Mouse (Mus musculus) adrenal gland, postnatal 36 days (tissue): Measurements from ENCODE around the gene Lbhd1. TPM values are rescaled to one million over a fixed set of nuclear protein-coding genes. Genes with fewer than 3 reads are reported as not detected.
"Not testable (repeated sequence)": the region's sequence is repeated elsewhere in the genome, so short reads cannot be mapped to it uniquely, and the experiment has no call there.

Experiments used
- DNase-seq, 2 experiments: peaks; one replicate each; pipeline ENCODE4 v3.0.0; 2021; ENCODE audit warnings: mixed read lengths in 1 of 2
- total RNA-seq, 2 experiments: library from RNA; stranded (reverse); gene quantifications; 2 replicates each; pipeline ENCODE4 v1.2.3; 2021

The Lbhd1 gene
- total RNA-seq, 2 experiments from 2014 or later, result 5.3 to 17.6 TPM

- peak; percentile 97 to 98 for DNase-seq
Observed at GRCm38 (mm10) chr19:8871267-8872186, 12.0 kb upstream of the Lbhd1 start, which contains the start of gene Ubxn1. TSS of gene Ubxn1 (plus strand) at chr19:8871496.

GRCm38 (mm10) chr19:8872266-8872840 is 11.2 kb upstream of the Lbhd1 start:
- DNase-seq, result peak in 1 of 2 experiments; percentile 23

GRCm38 (mm10) chr19:8875031-8875430 is 8.5 kb upstream of the Lbhd1 start:
- no peak for DNase-seq

- peak; percentile 92 to 93 for DNase-seq
Observed at GRCm38 (mm10) chr19:8880311-8881033, 3.1 kb upstream of the Lbhd1 start, which contains the start of gene Uqcc3. TSS of gene Uqcc3 (minus strand) at chr19:8880923.

- no peak for DNase-seq
Observed at GRCm38 (mm10) chr19:8881034-8881392, 2.5 kb upstream of the Lbhd1 start.

- no peak for DNase-seq
Observed at GRCm38 (mm10) chr19:8886916-8887584, 3.5 kb downstream of the Lbhd1 start.

- no peak for DNase-seq
Observed at GRCm38 (mm10) chr19:8887585-8888463, 4.3 kb downstream of the Lbhd1 start.

GRCm38 (mm10) chr19:8888511-8889385 is 5.2 kb downstream of the Lbhd1 start, which contains the start of the genes 1810009A15Rik and Gm49416:
TSS of gene 1810009A15Rik (plus strand) at chr19:8888853.
TSS of gene Gm49416 (plus strand) at chr19:8888926.
- DNase-seq, result peak; percentile 94 to 96

- DNase-seq, result peak; percentile 88
Observed at GRCm38 (mm10) chr19:8892829-8893766, 9.6 kb downstream of the Lbhd1 start, which contains the start of gene Ints5. TSS of gene Ints5 (plus strand) at chr19:8893005.

GRCm38 (mm10) chr19:8895397-8895960 is 11.9 kb downstream of the Lbhd1 start:
- DNase-seq, result no peak

GRCm38 (mm10) chr19:8896231-8896630 is 12.7 kb downstream of the Lbhd1 start:
- DNase-seq, result not testable (repeated sequence)

GRCm38 (mm10) chr19:8897211-8897864 is 13.8 kb downstream of the Lbhd1 start:
- peak; percentile 70 to 77 for DNase-seq

GRCm38 (mm10) chr19:8897865-8898495 is 14.4 kb downstream of the Lbhd1 start, which contains the start of gene Ganab:
TSS of gene Ganab (plus strand) at chr19:8898071.
- DNase-seq, result peak; percentile 97

GRCm38 (mm10) chr19:8898576-8898975 is 15.0 kb downstream of the Lbhd1 start:
- no peak for DNase-seq

- DNase-seq, result peak in 1 of 2 experiments; percentile 34
Observed at GRCm38 (mm10) chr19:8899079-8899478, 15.5 kb downstream of the Lbhd1 start.

GRCm38 (mm10) chr19:8903412-8903811 is 19.9 kb downstream of the Lbhd1 start:
- no peak for DNase-seq

- DNase-seq, result no peak
Observed at GRCm38 (mm10) chr19:8908531-8908930, 25.0 kb downstream of the Lbhd1 start.
